Mouse (Mus musculus): ENCODE measurements around the gene Yju2. TPM values are rescaled to one million over a fixed set of nuclear protein-coding genes. Genes with fewer than 3 reads are reported as not detected.
A peak's percentile ranks its signal among the peaks of the same experiment; 100 is the strongest.

Gene Yju2
- polyA plus RNA-seq, 1 experiment from 2014 or later, result 20.0 TPM

- H3K9me3 ChIP-seq (ENCODE audit: control insufficient read depth, low read length), result no peaks in the 10 kb centered on the region
- no peak overlapping the region for H3K9ac ChIP-seq (replicated peaks; ENCODE audit: low read length)
- DNase-seq (no peak), ATAC-seq (ENCODE audit: low FRiP score, low TSS enrichment) (no peak)
- peaks cover under 1% of the 10 kb centered on the region; the same call in 1 of the 2 replicates for H3K4me1 ChIP-seq (ENCODE audit: control insufficient read depth, insufficient read depth, low read length)
- H3K27ac ChIP-seq (replicated peaks; ENCODE audit: low read depth, low read length), result no peak overlapping the region
- WGBS, result 88% methylated on average over 8 of the region's 8 CpGs
- no peak overlapping the region for H3K4me2 ChIP-seq (ENCODE audit: low read length)
- no peak overlapping the region for H3K4me3 ChIP-seq (replicated peaks; ENCODE audit: low read depth, low read length)
- peaks cover 79% of the 10 kb centered on the region for H3K36me3 ChIP-seq (ENCODE audit: control insufficient read depth, insufficient read depth, low read length)
- H3K27me3 ChIP-seq (ENCODE audit: control insufficient read depth, insufficient read depth, low read length), result no peaks in the 10 kb centered on the region
These were observed 57.5 kb downstream of the Yju2 start for GRCm38 (mm10) chr17:56016382-56016781.

GRCm38 (mm10) chr17:56016793-56017785 lies 58.2 kb downstream of the Yju2 start:
- no peak overlapping the region for H3K4me2 ChIP-seq (ENCODE audit: low read length)
- no peaks in the 10 kb centered on the region for H3K9me3 ChIP-seq (ENCODE audit: control insufficient read depth, low read length)
- H3K27ac ChIP-seq (replicated peaks; ENCODE audit: low read depth, low read length), result no peak overlapping the region
- ATAC-seq (ENCODE audit: low FRiP score, low TSS enrichment) (no peak), DNase-seq (no peak)
- H3K9ac ChIP-seq (replicated peaks; ENCODE audit: low read length), result no peak overlapping the region
- H3K4me3 ChIP-seq (replicated peaks; ENCODE audit: low read depth, low read length), result no peak overlapping the region
- no peaks in the 10 kb centered on the region for H3K27me3 ChIP-seq (ENCODE audit: control insufficient read depth, insufficient read depth, low read length)
- WGBS, result 86% methylated on average over 15 of the region's 15 CpGs
- H3K36me3 ChIP-seq (ENCODE audit: control insufficient read depth, insufficient read depth, low read length), result peaks cover 72% of the 10 kb centered on the region
- H3K4me1 ChIP-seq (ENCODE audit: control insufficient read depth, insufficient read depth, low read length), result no peaks in the 10 kb centered on the region

GRCm38 (mm10) chr17:56017848-56018247 lies 58.9 kb downstream of the Yju2 start:
- Histone ChIP-seq H3K4me1 (ENCODE audit: control insufficient read depth, insufficient read depth, low read length) (peaks cover 6% of the 10 kb centered on the region; the same call in 1 of the 2 replicates), H3K4me3 (replicated peaks; ENCODE audit: low read depth, low read length) (no peak overlapping the region), H3K27me3 (ENCODE audit: control insufficient read depth, insufficient read depth, low read length) (no peaks in the 10 kb centered on the region), H3K36me3 (ENCODE audit: control insufficient read depth, insufficient read depth, low read length) (peaks cover 66% of the 10 kb centered on the region), H3K4me2 (ENCODE audit: low read length) (no peak overlapping the region), H3K27ac (replicated peaks; ENCODE audit: low read depth, low read length) (0 out of 2 replicates have a peak overlapping the region, but pooled peaks have one; percentile 49), H3K9ac (replicated peaks; ENCODE audit: low read length) (no peak overlapping the region), H3K9me3 (ENCODE audit: control insufficient read depth, low read length) (no peaks in the 10 kb centered on the region)
- ATAC-seq (ENCODE audit: low FRiP score, low TSS enrichment), result no peak
- no peak for DNase-seq
- 88% methylated on average over 7 of the region's 7 CpGs for WGBS

Other genes starting within 250 kb of the Yju2 start
- 6.0 and 7.0 TPM in 2 replicates for gene Pot1b, start 246.5 kb upstream of the Yju2 start, polyA plus RNA-seq (2014; fragmentation: Nextera tagmentation; extraction: Ambion mirVana)
- 0.26 and 0.29 TPM in 2 replicates for gene Adgre4, start 209.1 kb upstream of the Yju2 start, polyA plus RNA-seq (2014; fragmentation: Nextera tagmentation; extraction: Ambion mirVana)
- gene Zfp119a, start 80.2 kb upstream of the Yju2 start, polyA plus RNA-seq (2014; fragmentation: Nextera tagmentation; extraction: Ambion mirVana), result 14.2 and 15.3 TPM in 2 replicates
- gene Zfp959, start 67.0 kb upstream of the Yju2 start, polyA plus RNA-seq (2014; fragmentation: Nextera tagmentation; extraction: Ambion mirVana), result 17.8 and 18.8 TPM in 2 replicates
- gene Zfp119b, start 9.6 kb upstream of the Yju2 start, polyA plus RNA-seq (2014; fragmentation: Nextera tagmentation; extraction: Ambion mirVana), result 10.7 and 13.4 TPM in 2 replicates
- 6.6 and 9.6 TPM in 2 replicates for gene Ebi3, start 6.5 kb upstream of the Yju2 start, polyA plus RNA-seq (2014; fragmentation: Nextera tagmentation; extraction: Ambion mirVana)
- gene Shd, start 11.4 kb downstream of the Yju2 start, polyA plus RNA-seq (2014; fragmentation: Nextera tagmentation; extraction: Ambion mirVana), result 178 and 209 TPM in 2 replicates
- gene Fsd1, start 27.4 kb downstream of the Yju2 start, polyA plus RNA-seq (2014; fragmentation: Nextera tagmentation; extraction: Ambion mirVana), result 141 and 188 TPM in 2 replicates
- 5.1 and 5.5 TPM in 2 replicates for gene Stap2, start 46.5 kb downstream of the Yju2 start, polyA plus RNA-seq (2014; fragmentation: Nextera tagmentation; extraction: Ambion mirVana)
- 164 and 169 TPM in 2 replicates for gene Mpnd, start 46.6 kb downstream of the Yju2 start, polyA plus RNA-seq (2014; fragmentation: Nextera tagmentation; extraction: Ambion mirVana)
- gene Sh3gl1, start 77.5 kb downstream of the Yju2 start, polyA plus RNA-seq (2014; fragmentation: Nextera tagmentation; extraction: Ambion mirVana), result 96.2 and 96.3 TPM in 2 replicates
- 3.3 and 4.8 TPM in 2 replicates for gene Chaf1a, start 81.3 kb downstream of the Yju2 start, polyA plus RNA-seq (2014; fragmentation: Nextera tagmentation; extraction: Ambion mirVana)
- gene Ubxn6, start 115.9 kb downstream of the Yju2 start, polyA plus RNA-seq (2014; fragmentation: Nextera tagmentation; extraction: Ambion mirVana), result 74.9 and 79.5 TPM in 2 replicates
- gene Hdgfl2, start 120.5 kb downstream of the Yju2 start, polyA plus RNA-seq (2014; fragmentation: Nextera tagmentation; extraction: Ambion mirVana), result 106 and 113 TPM in 2 replicates
- 0.13 TPM in 2 replicates for gene Plin4, start 150.7 kb downstream of the Yju2 start, polyA plus RNA-seq (2014; fragmentation: Nextera tagmentation; extraction: Ambion mirVana)
- 0.55 and 1.0 TPM in 2 replicates for gene Plin5, start 158.5 kb downstream of the Yju2 start, polyA plus RNA-seq (2014; fragmentation: Nextera tagmentation; extraction: Ambion mirVana)
- gene Lrg1, start 162.9 kb downstream of the Yju2 start, polyA plus RNA-seq (2014; fragmentation: Nextera tagmentation; extraction: Ambion mirVana), result 0.15 and 0.34 TPM in 2 replicates
- gene Sema6b, start 181.2 kb downstream of the Yju2 start, polyA plus RNA-seq (2014; fragmentation: Nextera tagmentation; extraction: Ambion mirVana), result 16.4 and 18.2 TPM in 2 replicates
- 8.5 and 10.5 TPM in 2 replicates for gene Tnfaip8l1, start 203.4 kb downstream of the Yju2 start, polyA plus RNA-seq (2014; fragmentation: Nextera tagmentation; extraction: Ambion mirVana)
- gene Mydgf, start 224.8 kb downstream of the Yju2 start, polyA plus RNA-seq (2014; fragmentation: Nextera tagmentation; extraction: Ambion mirVana), result 55.1 and 57.5 TPM in 2 replicates